Mouse (Mus musculus) G1E (cell line): ENCODE data around the gene Gm17654. TPM values are rescaled to one million over a fixed set of nuclear protein-coding genes. Genes with fewer than 3 reads are reported as not detected.

ENCODE experiments used
- polyA plus RNA-seq: library from polyadenylated mRNA; stranded (reverse); fragments of >175 nt; gene quantifications from 2 replicates; pipeline ENCODE4 v1.2.3, GENCODE M21; 2012
- total RNA-seq, 2 experiments: library from RNA; stranded (forward) in 1 of 2; stranded (reverse) in 1 of 2; fragments of 200-1000 nt in 1 of 2; fragments of >200 nt in 1 of 2; fragmentation: Nextera tagmentation in 1 of 2; gene quantifications; 2 replicates each; pipeline ENCODE4 v1.2.3; 2014 to 2017

Gene Gm17654
- total and polyA plus RNA-seq, 3 experiments: not detected

Other genes with a start within 250 kb of the Gm17654 start
- not detected in 2 replicates for gene 1700001F09Rik, start 231.3 kb downstream of the Gm17654 start, total RNA-seq (2014; fragmentation: Nextera tagmentation)
- gene 1700001F09Rik, start 231.3 kb downstream of the Gm17654 start, total RNA-seq (2017): 0.33 TPM in 1 of 2 replicates, not detected in the other
- not detected in 2 replicates for gene 1700001F09Rik, start 231.3 kb downstream of the Gm17654 start, polyA plus RNA-seq
- not detected in 2 replicates for gene Gm8138, start 162.8 kb downstream of the Gm17654 start, total RNA-seq (2014; fragmentation: Nextera tagmentation)
- gene Gm8138, start 162.8 kb downstream of the Gm17654 start, total RNA-seq (2017): 0.06 and 0.55 TPM in 2 replicates
- not detected in 2 replicates for gene Gm8138, start 162.8 kb downstream of the Gm17654 start, polyA plus RNA-seq
- 0.58 TPM in 1 of 2 replicates, not detected in the other for gene Gm5799, start 35.6 kb downstream of the Gm17654 start, total RNA-seq (2014; fragmentation: Nextera tagmentation)
- not detected in 2 replicates for gene Gm5799, start 35.6 kb downstream of the Gm17654 start, total RNA-seq (2017)
- gene Gm5799, start 35.6 kb downstream of the Gm17654 start, polyA plus RNA-seq: not detected in 2 replicates
- gene Gm10375, start 28.9 kb upstream of the Gm17654 start, total RNA-seq (2014; fragmentation: Nextera tagmentation): not detected in 2 replicates
- gene Gm10375, start 28.9 kb upstream of the Gm17654 start, total RNA-seq (2017): not detected in 2 replicates
- not detected in 2 replicates for gene Gm10375, start 28.9 kb upstream of the Gm17654 start, polyA plus RNA-seq
- gene Gm8165, start 98.1 kb upstream of the Gm17654 start, total RNA-seq (2014; fragmentation: Nextera tagmentation): not detected in 2 replicates
- gene Gm8165, start 98.1 kb upstream of the Gm17654 start, total RNA-seq (2017): not detected in 2 replicates
- gene Gm8165, start 98.1 kb upstream of the Gm17654 start, polyA plus RNA-seq: not detected in 2 replicates
- gene Gm7324, start 118.7 kb upstream of the Gm17654 start, total RNA-seq (2014; fragmentation: Nextera tagmentation): 1.6 and 3.4 TPM in 2 replicates
- 6.0 and 12.6 TPM in 2 replicates for gene Gm7324, start 118.7 kb upstream of the Gm17654 start, total RNA-seq (2017)
- gene Gm7324, start 118.7 kb upstream of the Gm17654 start, polyA plus RNA-seq: 0.18 and 0.60 TPM in 2 replicates
- not detected in 2 replicates for gene Gm16506, start 148.3 kb upstream of the Gm17654 start, total RNA-seq (2014; fragmentation: Nextera tagmentation)
- 0.11 TPM in 1 of 2 replicates, not detected in the other for gene Gm16506, start 148.3 kb upstream of the Gm17654 start, total RNA-seq (2017)
- not detected in 2 replicates for gene Gm16506, start 148.3 kb upstream of the Gm17654 start, polyA plus RNA-seq
- gene Gm6526, start 168.7 kb upstream of the Gm17654 start, total RNA-seq (2014; fragmentation: Nextera tagmentation): 0.60 and 2.7 TPM in 2 replicates
- gene Gm6526, start 168.7 kb upstream of the Gm17654 start, total RNA-seq (2017): 0.35 and 0.66 TPM in 2 replicates
- gene Gm6526, start 168.7 kb upstream of the Gm17654 start, polyA plus RNA-seq: not detected in 2 replicates
- gene Gm8180, start 205.6 kb upstream of the Gm17654 start, total RNA-seq (2014; fragmentation: Nextera tagmentation): not detected in 2 replicates
- not detected in 2 replicates for gene Gm8180, start 205.6 kb upstream of the Gm17654 start, total RNA-seq (2017)
- not detected in 2 replicates for gene Gm8180, start 205.6 kb upstream of the Gm17654 start, polyA plus RNA-seq